25 mouse cellular contexts compared by ENCODE assay signal in genomic region chr6:22439871-22440270, GRCm38 (mm10).
"Had no signal": no experiment of that assay in that cellular context is flagged by ENCODE, and none has a peak within 500 bp of the region (broad histone marks: within the 10 kb centered on the region; RNA-seq: fewer than 3 reads in every experiment).

No protein-coding gene starts in this region.

- DNase-seq: gastrocnemius, postnatal 14 days; gastrocnemius, postnatal 36 days; heart, adult 11 months; heart, adult 2 months; heart, postnatal 10 days; heart, postnatal 4 days; kidney, adult 18-20 months; kidney, adult 8-10 months; kidney, postnatal 10 days; kidney, postnatal 25 days; kidney, postnatal 4 days; left cerebral cortex, postnatal 4 days had no signal

- H3K27ac ChIP-seq: heart, adult 2 months; hindbrain, embryonic 10.5 days; hindbrain, embryonic 12.5 days; hindbrain, embryonic 14.5 days; intestine, embryonic 15.5 days; layer of hippocampus, adult 2 months; left cerebral cortex, adult 2 months; limb, embryonic 13.5 days; limb, embryonic 15.5 days; liver, embryonic 12.5 days had no signal

- ATAC-seq: hindbrain, embryonic 16.5 days; inflammation-experienced regulatory T-cells, adult 6 months; intestine, embryonic 15.5 days; intestine, postnatal 0 days; liver, embryonic 12.5 days had no signal

- H3K4me3 ChIP-seq: heart, adult 2 months; heart, embryonic 12.5 days; hindbrain, embryonic 10.5 days; hindbrain, embryonic 12.5 days; intestine, embryonic 15.5 days; layer of hippocampus, adult 2 months; left cerebral cortex, adult 2 months; limb, embryonic 13.5 days; limb, embryonic 15.5 days; liver, embryonic 12.5 days had no signal

- H3K27me3 ChIP-seq: heart, embryonic 12.5 days; hindbrain, embryonic 12.5 days; intestine, embryonic 15.5 days; limb, embryonic 13.5 days; limb, embryonic 15.5 days; liver, embryonic 12.5 days had no signal

- H3K4me1 ChIP-seq: hindbrain, embryonic 12.5 days; intestine, embryonic 15.5 days; limb, embryonic 15.5 days; liver, embryonic 12.5 days had no signal

- H3K9ac ChIP-seq: heart, embryonic 12.5 days; hindbrain, embryonic 12.5 days; hindbrain, embryonic 14.5 days; intestine, embryonic 15.5 days; limb, embryonic 13.5 days; limb, embryonic 15.5 days; liver, embryonic 12.5 days had no signal

- H3K9me3 ChIP-seq: hindbrain, embryonic 12.5 days; intestine, embryonic 15.5 days; limb, embryonic 15.5 days; liver, embryonic 12.5 days had no signal

- H3K36me3 ChIP-seq: heart, embryonic 12.5 days; hindbrain, embryonic 10.5 days; hindbrain, embryonic 12.5 days; intestine, embryonic 15.5 days; limb, embryonic 13.5 days; limb, embryonic 15.5 days; liver, embryonic 12.5 days had no signal
